Mouse (Mus musculus) brain, embryonic 14.5 days (tissue): Measurements from ENCODE around the gene Man2a1.

Experiments used
- CTCF ChIP-seq: fragments of 200-500 bp; IDR thresholded peaks from 2 replicates; pipeline ENCODE4 v1.5.1; 2012; ENCODE audit warnings: inconsistent platforms, mild to moderate bottlenecking, moderate library complexity, borderline replicate concordance; ENCODE audit not compliant: insufficient read depth, insufficient read length; ENCODE audit errors: extremely low read depth
- POLR2A ChIP-seq: fragments of 200-500 bp; IDR thresholded peaks from 2 replicates; pipeline ENCODE4 v1.6.1; 2012; ENCODE audit warnings: mild to moderate bottlenecking, inconsistent platforms, borderline replicate concordance; ENCODE audit not compliant: poor library complexity, insufficient read depth, insufficient read length, severe bottlenecking; ENCODE audit errors: extremely low read depth

DNA sequence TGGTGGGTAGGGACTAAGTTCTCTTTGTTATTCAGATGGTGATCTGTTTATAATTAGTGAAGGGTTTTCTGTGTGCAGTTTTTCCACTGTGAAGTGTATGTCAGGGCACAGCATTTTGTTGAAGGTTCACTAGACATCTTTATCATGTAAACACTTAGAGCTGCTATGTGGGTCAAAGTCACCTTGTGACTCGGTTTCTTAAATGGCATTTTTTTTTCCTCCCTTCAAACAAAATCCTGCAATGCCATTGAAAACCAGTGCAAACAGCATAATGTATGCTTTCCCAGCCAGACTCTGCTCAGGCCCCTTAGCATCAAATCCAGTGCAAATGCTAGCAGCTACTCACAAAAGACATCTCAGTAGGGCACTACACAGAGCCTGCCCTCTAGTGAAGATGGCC lies 148.6 kb downstream of the Man2a1 start:
- TF ChIP-seq CTCF (no peak), POLR2A (no peak)
